Mouse (Mus musculus): ENCODE measurements around the gene Ehd4.
A peak's percentile ranks its signal among the peaks of the same experiment; 100 is the strongest.

Ehd4 gene

GRCm38 (mm10) chr2:120111172-120111571, 43.2 kb downstream of the Ehd4 start:
- no peak for DNase-seq (ENCODE audit: extremely low spot score, low spot score)

GRCm38 (mm10) chr2:120108077-120108476, 46.3 kb downstream of the Ehd4 start:
- DNase-seq (ENCODE audit: extremely low spot score, low spot score) = no peak

GRCm38 (mm10) chr2:120107446-120107845, 47.0 kb downstream of the Ehd4 start:
- DNase-seq (ENCODE audit: extremely low spot score, low spot score) = no peak

- no peak for DNase-seq (ENCODE audit: extremely low spot score, low spot score)
Observed at GRCm38 (mm10) chr2:120106397-120106973, 47.9 kb downstream of the Ehd4 start.

GRCm38 (mm10) chr2:120105861-120106260, 48.5 kb downstream of the Ehd4 start:
- DNase-seq (ENCODE audit: extremely low spot score, low spot score) = no peak

GRCm38 (mm10) chr2:120102881-120103280, 51.5 kb downstream of the Ehd4 start:
- DNase-seq (ENCODE audit: extremely low spot score, low spot score) = no peak

- DNase-seq (ENCODE audit: extremely low spot score, low spot score) = no peak
Observed at GRCm38 (mm10) chr2:120102450-120102849, 52.0 kb downstream of the Ehd4 start.

- DNase-seq (ENCODE audit: extremely low spot score, low spot score) = no peak
Observed at GRCm38 (mm10) chr2:120101961-120102360, 52.4 kb downstream of the Ehd4 start.

- no peak for DNase-seq (ENCODE audit: extremely low spot score, low spot score)
Observed at GRCm38 (mm10) chr2:120099886-120100285, 54.5 kb downstream of the Ehd4 start.

- DNase-seq (ENCODE audit: extremely low spot score, low spot score) = no peak
Observed at GRCm38 (mm10) chr2:120099263-120099662, 55.1 kb downstream of the Ehd4 start.

- DNase-seq (ENCODE audit: extremely low spot score, low spot score) = no peak
Observed at GRCm38 (mm10) chr2:120098781-120099202, 55.6 kb downstream of the Ehd4 start.

- DNase-seq (ENCODE audit: extremely low spot score, low spot score) = no peak
Observed at GRCm38 (mm10) chr2:120097868-120098267, 56.5 kb downstream of the Ehd4 start.

GRCm38 (mm10) chr2:120096711-120097110, 57.7 kb downstream of the Ehd4 start:
- no peak for DNase-seq (ENCODE audit: extremely low spot score, low spot score)

- no peak for DNase-seq (ENCODE audit: extremely low spot score, low spot score)
Observed at GRCm38 (mm10) chr2:120096191-120096590, 58.2 kb downstream of the Ehd4 start.

- no peak for DNase-seq (ENCODE audit: extremely low spot score, low spot score)
Observed at GRCm38 (mm10) chr2:120095171-120095570, 59.2 kb downstream of the Ehd4 start.

GRCm38 (mm10) chr2:120093671-120094430, 60.6 kb downstream of the Ehd4 start:
- peak; percentile 41 for DNase-seq (ENCODE audit: extremely low spot score, low spot score)

GRCm38 (mm10) chr2:120090979-120091378, 63.4 kb downstream of the Ehd4 start:
- DNase-seq (ENCODE audit: extremely low spot score, low spot score) = no peak

- no peak for DNase-seq (ENCODE audit: extremely low spot score, low spot score)
Observed at GRCm38 (mm10) chr2:120087897-120088296, 66.5 kb downstream of the Ehd4 start.

GRCm38 (mm10) chr2:120087391-120087790, 67.0 kb downstream of the Ehd4 start:
- DNase-seq (ENCODE audit: extremely low spot score, low spot score) = no peak

GRCm38 (mm10) chr2:120086038-120086437, 68.4 kb downstream of the Ehd4 start:
- DNase-seq (ENCODE audit: extremely low spot score, low spot score) = no peak

- DNase-seq (ENCODE audit: extremely low spot score, low spot score) = no peak
Observed at GRCm38 (mm10) chr2:120084593-120085361, 69.6 kb downstream of the Ehd4 start.

GRCm38 (mm10) chr2:120082416-120082815, 72.0 kb downstream of the Ehd4 start:
- DNase-seq (ENCODE audit: extremely low spot score, low spot score) = no peak

Data from neural tube, embryonic 10.5 days (tissue).